ENCODE assay signal across 11 mouse cellular contexts in the genomic region with DNA sequence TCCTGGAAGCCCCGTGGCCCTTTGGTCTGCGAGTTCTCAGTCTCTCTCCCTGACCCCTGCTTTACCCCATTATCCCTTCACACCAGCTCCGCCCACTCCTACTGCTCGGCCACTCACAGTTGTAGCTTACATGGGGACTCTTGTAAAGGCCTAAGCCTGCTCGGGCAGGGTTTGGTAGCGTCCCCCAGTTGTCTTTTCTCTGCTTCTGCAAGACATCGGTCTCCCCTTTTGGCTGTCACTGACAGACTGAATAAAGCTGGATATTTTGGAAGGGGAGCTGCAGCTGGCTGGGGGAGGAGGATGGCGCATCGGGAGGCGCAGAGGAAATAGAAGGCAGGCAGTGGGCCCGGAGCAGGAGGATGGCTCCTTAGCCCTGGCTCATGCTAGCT. TPM values are rescaled to one million over a fixed set of nuclear protein-coding genes. Genes with fewer than 3 reads are reported as not detected.
DNase-seq lines count a peak whose midpoint lies in the region; ATAC-seq and TF ChIP-seq lines count a peak whose summit lies in the region.
"Had no signal": no experiment of that assay in that cellular context is flagged by ENCODE, and none has a peak within 500 bp of the region (broad histone marks: within the 10 kb centered on the region; RNA-seq: fewer than 3 reads in every experiment).

No protein-coding gene starts in this region.

- TF ChIP-seq POLR2A in brain, embryonic 14.5 days (IDR thresholded peaks at IDR 0.05; ENCODE audit: borderline replicate concordance, extremely low read depth, insufficient read depth, insufficient read length, poor library complexity, severe bottlenecking): no peak

- peak; percentile 34; the same call in 1 of the 2 replicates for ATAC-seq in heart, embryonic 14.5 days (ENCODE audit: insufficient number of reproducible peaks, insufficient read depth, low FRiP score, low read depth)
- ATAC-seq in hindbrain, embryonic 14.5 days (ENCODE audit: low FRiP score): no peak

- no peak for TF ChIP-seq CTCF in E14TG2a.4 (conservative IDR thresholded peaks at IDR 0.05; ENCODE audit: low read length)
- TF ChIP-seq CTCF in brain, embryonic 14.5 days (IDR thresholded peaks at IDR 0.05; ENCODE audit: borderline replicate concordance, extremely low read depth, insufficient read depth, insufficient read length): no peak

- no peaks in the 10 kb centered on the region for H3K9me3 ChIP-seq in heart, embryonic 14.5 days (ENCODE audit: control insufficient read depth, low read length)
- H3K9me3 ChIP-seq in E14TG2a.4 (ENCODE audit: low read length): no peaks in the 10 kb centered on the region
- no peaks in the 10 kb centered on the region for H3K9me3 ChIP-seq in hindbrain, embryonic 14.5 days (ENCODE audit: control insufficient read depth, low read length)

- intact Hi-C loops in heart, postnatal 25 days (cut with DNase I): no loop called here

- 40% methylated on average over 11 of the region's 11 CpGs for WGBS in heart, embryonic 14.5 days
- 41% methylated on average over 11 of the region's 11 CpGs for WGBS in hindbrain, embryonic 14.5 days

- no peaks in the 10 kb centered on the region for H3K27me3 ChIP-seq in heart, embryonic 14.5 days (ENCODE audit: control insufficient read depth, insufficient read depth, low read length)
- H3K27me3 ChIP-seq in E14TG2a.4 (ENCODE audit: insufficient read depth, low read length): 0 out of 2 replicates have a peak, but pooled peaks cover 3% of the 10 kb centered on the region
- H3K27me3 ChIP-seq in hindbrain, embryonic 14.5 days (ENCODE audit: control insufficient read depth, insufficient read depth, low read length): no peaks in the 10 kb centered on the region
- H3K27me3 ChIP-seq: CH12.LX had no signal

- peaks cover 32 to 41% of the 10 kb centered on the region in 2 experiments for H3K4me1 ChIP-seq in heart, embryonic 14.5 days (ENCODE audit: control insufficient read depth in 2 of 2, insufficient read depth in 2 of 2, low read length in 2 of 2)
- peaks cover 76% of the 10 kb centered on the region for H3K4me1 ChIP-seq in E14TG2a.4 (replicated peaks; ENCODE audit: low read depth, low read length)
- H3K4me1 ChIP-seq in hindbrain, embryonic 14.5 days (replicated peaks; ENCODE audit: control insufficient read depth, insufficient read depth, low read length): peaks cover 44% of the 10 kb centered on the region

- no peak for DNase-seq in heart, postnatal 25 days (ENCODE audit: low spot score)
- peak; percentile 58 for DNase-seq in brain, embryonic 14.5 days (ENCODE audit: low read depth)
- DNase-seq in hindbrain, embryonic 14.5 days (ENCODE audit: low spot score): no peak
- no peak for DNase-seq in lung, postnatal 36 days
- DNase-seq in embryo, embryonic 10 days (ENCODE audit: low spot score): no peak
- DNase-seq in spleen, postnatal 36 days (ENCODE audit: low spot score in 2 of 2): no peak
- DNase-seq: adrenal gland, postnatal 36 days; gastrocnemius, postnatal 14 days had no signal

- H3K4me2 ChIP-seq in heart, embryonic 14.5 days (ENCODE audit: low read length): peak overlapping the region; percentile 54
- no peak overlapping the region for H3K4me2 ChIP-seq in hindbrain, embryonic 14.5 days (replicated peaks)

- no peak overlapping the region for H3K4me3 ChIP-seq in heart, embryonic 14.5 days (ENCODE audit: control insufficient read depth in 1 of 2, insufficient read depth in 1 of 2, low read depth in 1 of 2, low read length in 2 of 2)
- H3K4me3 ChIP-seq in E14TG2a.4 (replicated peaks; ENCODE audit: low read length): peak overlapping the region; percentile 68
- H3K4me3 ChIP-seq in hindbrain, embryonic 14.5 days (replicated peaks; ENCODE audit: low read length): no peak overlapping the region

- no peaks in the 10 kb centered on the region for H3K36me3 ChIP-seq in heart, embryonic 14.5 days (ENCODE audit: control insufficient read depth, insufficient read depth, low read length)
- H3K36me3 ChIP-seq in E14TG2a.4 (ENCODE audit: insufficient read depth, low read length): peaks cover 17% of the 10 kb centered on the region
- no peaks in the 10 kb centered on the region for H3K36me3 ChIP-seq in hindbrain, embryonic 14.5 days (replicated peaks; ENCODE audit: control insufficient read depth, insufficient read depth)

- peak overlapping the region; percentile 54 for H3K9ac ChIP-seq in heart, embryonic 14.5 days (ENCODE audit: low read length)
- no peak overlapping the region; the same call in 1 of the 2 replicates for H3K9ac ChIP-seq in hindbrain, embryonic 14.5 days

- peak overlapping the region; percentile 91 to 94 for H3K27ac ChIP-seq in heart, embryonic 14.5 days (replicated peaks in 1 of 2; ENCODE audit: control insufficient read depth in 1 of 2, insufficient read depth in 1 of 2, low read depth in 2 of 2, low read length in 2 of 2)
- peak overlapping the region; percentile 63 for H3K27ac ChIP-seq in hindbrain, embryonic 14.5 days

RNA-seq across cellular contexts. Expression of gene Pipox, which starts 17.1 kb away (rescaled TPM):
- 3.8 and 3.9 TPM in 2 replicates for polyA plus RNA-seq in heart, embryonic 14.5 days (2014; fragmentation: Nextera tagmentation; extraction: Ambion mirVana)
- total RNA-seq in heart, postnatal 25 days (2021): 1 to 10 TPM in 1 of 2 experiments, under 1 TPM in 1; 0.52 to 1.3 TPM
- polyA plus RNA-seq in brain, embryonic 14.5 days (2012; rRNA removed): 10.0 and 19.2 TPM in 2 replicates
- polyA plus RNA-seq in hindbrain, embryonic 14.5 days (2014; fragmentation: Nextera tagmentation; extraction: Ambion mirVana): 2.8 and 6.1 TPM in 2 replicates

RNA-seq across cellular contexts. Expression of gene Sez6, which starts 53.8 kb away (rescaled TPM):
- polyA plus RNA-seq in heart, embryonic 14.5 days (2014; fragmentation: Nextera tagmentation; extraction: Ambion mirVana): 0.15 TPM in 1 of 2 replicates, not detected in the other
- under 1 TPM; 0.21 to 0.22 TPM for total RNA-seq in heart, postnatal 25 days (2021)
- polyA plus RNA-seq in brain, embryonic 14.5 days (2012; rRNA removed): 173 and 174 TPM in 2 replicates
- 110 TPM in 2 replicates for polyA plus RNA-seq in hindbrain, embryonic 14.5 days (2014; fragmentation: Nextera tagmentation; extraction: Ambion mirVana)

Comparison
In these comparisons a context has a peak if more than half of its experiments do, and no peak if none do; other contexts are left out.
1. RNA of gene Sez6, which starts 53.8 kb away (polyA plus RNA-seq): 173 to 174 TPM in brain, embryonic 14.5 days and 110 TPM in hindbrain, embryonic 14.5 days; 0.15 TPM in heart, embryonic 14.5 days; every median in the first group is over 10 times any median in the second.